Mouse (Mus musculus): ENCODE results near the gene Icam1. TPM values are rescaled to one million over a fixed set of nuclear protein-coding genes. Genes with fewer than 3 reads are reported as not detected.

The Icam1 gene
- polyA plus RNA-seq, 1 experiment = 0.09 TPM

DNA sequence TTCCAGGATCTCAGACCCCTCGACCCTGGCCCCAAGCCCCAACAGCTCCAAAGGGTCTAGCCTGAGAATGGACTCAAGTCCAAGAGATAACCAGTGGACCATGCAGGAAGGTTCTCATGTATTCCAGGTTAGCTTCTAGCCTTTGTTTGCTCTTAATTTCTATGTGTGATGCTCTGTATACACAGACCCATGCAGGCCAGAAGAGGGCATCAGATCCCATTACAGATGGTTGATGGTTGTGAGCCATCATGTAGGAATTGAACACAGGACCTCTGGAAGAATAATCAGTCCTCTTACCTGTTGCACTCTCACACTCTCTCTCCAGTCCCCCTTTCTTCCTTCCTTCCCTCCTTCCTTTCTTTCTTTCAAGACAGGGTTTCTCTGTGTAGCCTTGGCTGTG lies 3.4 kb upstream of the Icam1 start:
- TF ChIP-seq FOSL1 (IDR thresholded peaks at IDR 0.05; ENCODE audit: insufficient read depth, low read length, poor library complexity, severe bottlenecking) (no peak), MYOD1 (IDR thresholded peaks at IDR 0.05; ENCODE audit: control insufficient read depth, insufficient read length, low read depth) (no peak), MAX (IDR thresholded peaks at IDR 0.05) (no peak), CEBPB (IDR thresholded peaks at IDR 0.05; ENCODE audit: low read depth) (no peak), CTCF (IDR thresholded peaks at IDR 0.05; ENCODE audit: control insufficient read depth, insufficient read depth, insufficient read length) (no peak)
- Histone ChIP-seq H3K27me3 (ENCODE audit: control insufficient read depth, insufficient read depth, insufficient read length) (peaks cover 22% of the 10 kb centered on the region), H3K79me2 (ENCODE audit: control insufficient read depth, insufficient read depth) (no peaks in the 10 kb centered on the region), H3K36me3 (ENCODE audit: control insufficient read depth, insufficient read depth) (peaks cover 4% of the 10 kb centered on the region), H3ac (ENCODE audit: control insufficient read depth, insufficient read length, low read depth) (no peak overlapping the region), H3K4me3 (ENCODE audit: insufficient read depth, poor library complexity, severe bottlenecking) (no peak overlapping the region), H3K79me3 (ENCODE audit: low read depth) (no peaks in the 10 kb centered on the region)

- Histone ChIP-seq H3ac (ENCODE audit: control insufficient read depth, insufficient read length, low read depth) (no peak overlapping the region), H3K79me2 (ENCODE audit: control insufficient read depth, insufficient read depth) (no peaks in the 10 kb centered on the region), H3K27me3 (ENCODE audit: control insufficient read depth, insufficient read depth, insufficient read length) (peaks cover 22% of the 10 kb centered on the region), H3K79me3 (ENCODE audit: low read depth) (no peaks in the 10 kb centered on the region), H3K4me3 (ENCODE audit: insufficient read depth, poor library complexity, severe bottlenecking) (no peak overlapping the region), H3K36me3 (ENCODE audit: control insufficient read depth, insufficient read depth) (no peaks in the 10 kb centered on the region)
- TF ChIP-seq MYOD1 (IDR thresholded peaks at IDR 0.05; ENCODE audit: control insufficient read depth, insufficient read length, low read depth) (no peak), USF1 (IDR thresholded peaks at IDR 0.05; ENCODE audit: low read depth) (no peak), CEBPB (IDR thresholded peaks at IDR 0.05; ENCODE audit: low read depth) (no peak), MAX (IDR thresholded peaks at IDR 0.05) (no peak), FOSL1 (IDR thresholded peaks at IDR 0.05; ENCODE audit: insufficient read depth, low read length, poor library complexity, severe bottlenecking) (no peak), MYOG (IDR thresholded peaks at IDR 0.05; ENCODE audit: control insufficient read depth, extremely low read depth, insufficient read length) (no peak), CTCF (IDR thresholded peaks at IDR 0.05; ENCODE audit: control insufficient read depth, insufficient read depth, insufficient read length) (no peak)
Observed at GRCm38 (mm10) chr9:21014691-21015570, 854 bp upstream of the Icam1 start.

- peaks cover 22% of the 10 kb centered on the region for H3K27me3 ChIP-seq (ENCODE audit: control insufficient read depth, insufficient read depth, insufficient read length)
- H3K4me3 ChIP-seq (ENCODE audit: insufficient read depth, poor library complexity, severe bottlenecking) = no peak overlapping the region
Observed at GRCm38 (mm10) chr9:21016331-21017176, 769 bp downstream of the Icam1 start.

DNA sequence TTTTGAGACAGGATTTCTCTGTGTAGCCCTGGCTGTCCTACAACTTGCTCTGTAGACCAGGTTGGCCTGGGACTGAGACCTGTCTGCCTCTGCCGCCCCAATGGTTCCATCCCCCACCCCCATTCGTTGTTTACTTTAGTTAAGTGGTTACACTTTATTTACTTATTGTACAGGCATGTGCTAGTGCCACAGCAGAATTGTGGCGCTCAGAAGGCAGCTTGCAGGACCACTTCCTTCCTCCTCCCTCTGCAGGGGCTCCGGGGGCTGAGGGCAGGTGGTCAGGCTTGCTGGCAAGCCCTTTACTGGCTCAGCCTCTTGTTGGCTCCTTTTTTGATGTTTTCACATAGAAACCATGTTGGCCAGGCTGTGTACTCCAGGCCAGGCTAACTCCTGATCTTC lies 1.4 kb downstream of the Icam1 start:
- Histone ChIP-seq H3K79me3 (ENCODE audit: low read depth) (no peaks in the 10 kb centered on the region), H3K27me3 (ENCODE audit: control insufficient read depth, insufficient read depth, insufficient read length) (peaks cover 22% of the 10 kb centered on the region), H3K4me3 (ENCODE audit: insufficient read depth, poor library complexity, severe bottlenecking) (no peak overlapping the region), H3K36me3 (ENCODE audit: control insufficient read depth, insufficient read depth) (no peaks in the 10 kb centered on the region), H3K79me2 (ENCODE audit: control insufficient read depth, insufficient read depth) (no peaks in the 10 kb centered on the region), H3ac (ENCODE audit: control insufficient read depth, insufficient read length, low read depth) (no peak overlapping the region)
- no peak for TF ChIP-seq MYOD1 (IDR thresholded peaks at IDR 0.05; ENCODE audit: control insufficient read depth, insufficient read length, low read depth)
- TF ChIP-seq MAX (IDR thresholded peaks at IDR 0.05) = no peak
- no peak for TF ChIP-seq CTCF (IDR thresholded peaks at IDR 0.05; ENCODE audit: control insufficient read depth, insufficient read depth, insufficient read length)
- no peak for TF ChIP-seq CEBPB (IDR thresholded peaks at IDR 0.05; ENCODE audit: low read depth)
- no peak for TF ChIP-seq FOSL1 (IDR thresholded peaks at IDR 0.05; ENCODE audit: insufficient read depth, low read length, poor library complexity, severe bottlenecking)
- TF ChIP-seq MYOG (IDR thresholded peaks at IDR 0.05; ENCODE audit: control insufficient read depth, extremely low read depth, insufficient read length) = no peak

More at GRCm38 (mm10) chr9:21016331-21017176, 769 bp downstream of the Icam1 start:
- no peaks in the 10 kb centered on the region for H3K79me3 ChIP-seq (ENCODE audit: low read depth)
- TF ChIP-seq MYOG (IDR thresholded peaks at IDR 0.05; ENCODE audit: control insufficient read depth, extremely low read depth, insufficient read length) (no peak), USF1 (IDR thresholded peaks at IDR 0.05; ENCODE audit: low read depth) (no peak), CEBPB (IDR thresholded peaks at IDR 0.05; ENCODE audit: low read depth) (no peak), FOSL1 (IDR thresholded peaks at IDR 0.05; ENCODE audit: insufficient read depth, low read length, poor library complexity, severe bottlenecking) (no peak)
- H3ac ChIP-seq (ENCODE audit: control insufficient read depth, insufficient read length, low read depth) = no peak overlapping the region
- H3K36me3 ChIP-seq (ENCODE audit: control insufficient read depth, insufficient read depth) = no peaks in the 10 kb centered on the region
- no peaks in the 10 kb centered on the region for H3K79me2 ChIP-seq (ENCODE audit: control insufficient read depth, insufficient read depth)

DNA sequence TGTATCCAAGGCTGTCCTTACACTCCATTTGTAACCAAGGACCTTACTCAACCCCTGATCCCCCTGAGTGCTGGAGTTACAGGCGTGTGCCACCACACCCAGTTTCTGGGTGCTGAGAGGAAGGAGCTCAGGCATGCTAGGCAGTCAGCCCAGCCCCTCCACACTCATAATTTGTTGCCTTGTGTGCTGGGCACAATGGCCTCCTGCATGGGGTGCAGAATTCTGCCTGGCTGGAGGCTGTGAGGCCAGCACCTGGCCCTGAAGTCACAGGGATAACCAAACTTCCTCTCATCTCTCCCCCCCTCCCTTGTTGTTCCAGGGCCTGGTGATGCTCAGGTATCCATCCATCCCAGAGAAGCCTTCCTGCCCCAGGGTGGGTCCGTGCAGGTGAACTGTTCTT lies 2.8 kb downstream of the Icam1 start:
- H3K4me3 ChIP-seq (ENCODE audit: insufficient read depth, poor library complexity, severe bottlenecking) = no peak overlapping the region
- no peaks in the 10 kb centered on the region for H3K79me3 ChIP-seq (ENCODE audit: low read depth)
- TF ChIP-seq USF1 (IDR thresholded peaks at IDR 0.05; ENCODE audit: low read depth) (no peak), MYOD1 (IDR thresholded peaks at IDR 0.05; ENCODE audit: control insufficient read depth, insufficient read length, low read depth) (no peak), CTCF (IDR thresholded peaks at IDR 0.05; ENCODE audit: control insufficient read depth, insufficient read depth, insufficient read length) (no peak), FOSL1 (IDR thresholded peaks at IDR 0.05; ENCODE audit: insufficient read depth, low read length, poor library complexity, severe bottlenecking) (no peak), CEBPB (IDR thresholded peaks at IDR 0.05; ENCODE audit: low read depth) (no peak), MYOG (IDR thresholded peaks at IDR 0.05; ENCODE audit: control insufficient read depth, extremely low read depth, insufficient read length) (no peak), MAX (IDR thresholded peaks at IDR 0.05) (no peak)
- no peak overlapping the region for H3ac ChIP-seq (ENCODE audit: control insufficient read depth, insufficient read length, low read depth)
- no peaks in the 10 kb centered on the region for H3K79me2 ChIP-seq (ENCODE audit: control insufficient read depth, insufficient read depth)
- no peaks in the 10 kb centered on the region for H3K36me3 ChIP-seq (ENCODE audit: control insufficient read depth, insufficient read depth)
- peaks cover 22% of the 10 kb centered on the region for H3K27me3 ChIP-seq (ENCODE audit: control insufficient read depth, insufficient read depth, insufficient read length)

Measured in C2C12 (cell line).